Mouse (Mus musculus) cerebellum, adult 2 months (tissue): ENCODE results near the gene Tank.

Experiments
- CTCF ChIP-seq: fragments of 200-500 bp; IDR thresholded peaks from 2 replicates; pipeline ENCODE4 v1.5.1; 2011; ENCODE audit warnings: low read depth, mild to moderate bottlenecking, control low read depth, low read length, moderate library complexity, borderline replicate concordance; ENCODE audit not compliant: insufficient read depth
- POLR2A ChIP-seq: fragments of 200-500 bp; IDR thresholded peaks from 2 replicates; pipeline ENCODE4 v1.6.1; 2011; ENCODE audit warnings: low read length, control low read depth, borderline replicate concordance; ENCODE audit not compliant: insufficient read depth

DNA sequence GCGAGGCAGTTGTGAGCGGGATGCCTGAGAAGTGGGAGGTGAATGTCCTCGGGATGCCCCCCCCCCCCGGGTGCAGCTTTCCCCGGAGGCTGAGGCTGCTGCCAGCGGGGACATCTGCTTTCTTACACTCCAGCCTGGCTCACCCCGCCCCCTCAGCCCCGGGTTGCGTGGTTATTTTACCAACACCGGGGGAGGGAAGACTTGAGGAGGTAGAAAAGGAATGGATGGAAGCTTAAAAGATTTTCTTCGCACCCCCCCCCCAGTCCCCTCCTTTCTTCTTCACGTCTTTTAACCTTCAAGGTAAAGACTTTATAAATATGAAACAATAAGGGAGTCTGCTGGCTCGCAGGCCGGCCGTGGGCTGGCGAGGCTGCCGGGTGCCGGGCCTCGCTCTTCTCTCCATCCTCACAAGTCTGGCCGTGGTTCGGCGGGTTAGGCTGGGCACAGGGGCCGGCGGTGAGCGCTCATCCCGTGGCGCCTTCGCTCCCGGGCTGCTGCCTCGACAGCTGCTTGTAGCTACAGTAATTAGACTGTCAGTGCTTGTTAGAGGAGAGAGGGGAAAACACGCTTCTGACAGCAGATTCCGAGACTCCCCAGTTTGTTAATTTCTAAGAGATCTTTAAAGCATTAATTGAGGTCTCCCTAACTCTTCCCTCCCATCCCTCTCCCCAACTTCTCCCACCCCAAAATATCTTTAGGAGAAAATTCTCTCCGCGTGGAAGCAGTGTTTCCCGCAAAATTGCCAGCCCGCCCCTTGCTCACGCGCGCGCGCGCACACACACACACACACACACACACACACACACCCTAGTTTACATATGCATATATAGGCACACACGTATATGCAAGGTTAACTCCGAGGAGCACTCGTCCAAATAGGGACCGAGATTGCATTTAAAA, 77.2 kb downstream of the Tank start:
- TF ChIP-seq CTCF (no peak), POLR2A (no peak)
